Mouse (Mus musculus) embryonic facial prominence, embryonic 11.5 days (tissue): ENCODE measurements around the gene Trim50. TPM values are rescaled to one million over a fixed set of nuclear protein-coding genes. Genes with fewer than 3 reads are reported as not detected.

Experiments used
- ATAC-seq: fragments of 200-750 bp; cut with Nextera tagmentation; replicated peaks from 2 replicates; pipeline ENCODE4 v1.8.0; 2017; ENCODE audit warnings: low read depth; ENCODE audit not compliant: insufficient number of reproducible peaks, low FRiP score, low TSS enrichment
- DNase-seq: peaks from one replicate; pipeline ENCODE4 v3.0.0-alpha.2; 2015; ENCODE audit warnings: low spot score
- H3K27ac ChIP-seq: fragments of 300-500 bp; sonication (generic); replicated peaks from 2 replicates; pipeline ENCODE4 v1.5.1; 2014; ENCODE audit warnings: mild to moderate bottlenecking, low read depth, low read length, control low read depth
- H3K27me3 ChIP-seq: fragments of 300-500 bp; sonication (generic); 2 replicates; pipeline ENCODE4 v1.6.1; 2014; ENCODE audit warnings: mild to moderate bottlenecking, low read length, moderate library complexity, mixed read lengths; ENCODE audit not compliant: control insufficient read depth, insufficient read depth
- H3K36me3 ChIP-seq: fragments of 300-500 bp; sonication (generic); replicated peaks from 2 replicates; pipeline ENCODE4 v1.6.1; 2014; ENCODE audit warnings: low read depth, mild to moderate bottlenecking, low read length, moderate library complexity, mixed read lengths; ENCODE audit not compliant: control insufficient read depth, insufficient read depth
- H3K4me1 ChIP-seq: fragments of 300-500 bp; sonication (generic); 2 replicates; pipeline ENCODE4 v1.6.1; 2014; ENCODE audit warnings: low read length, mixed read lengths; ENCODE audit not compliant: control insufficient read depth, insufficient read depth
- H3K4me2 ChIP-seq: fragments of 300-500 bp; sonication (generic); 2 replicates; pipeline ENCODE4 v1.6.1; 2014; ENCODE audit warnings: low read depth, mild to moderate bottlenecking, control low read depth, low read length, moderate library complexity
- H3K4me3 ChIP-seq: fragments of 300-500 bp; sonication (generic); 2 replicates; pipeline ENCODE4 v1.5.1; 2014; ENCODE audit warnings: low read depth, low read length, control low read depth
- H3K9ac ChIP-seq: fragments of 300-500 bp; sonication (generic); replicated peaks from 2 replicates; pipeline ENCODE4 v1.6.1; 2014; ENCODE audit warnings: mild to moderate bottlenecking, control low read depth, low read length
- H3K9me3 ChIP-seq: fragments of 300-500 bp; sonication (generic); replicated peaks from 2 replicates; pipeline ENCODE4 v1.6.1; 2016; ENCODE audit warnings: mild to moderate bottlenecking, low read length, inconsistent platforms, mixed read lengths; ENCODE audit not compliant: control insufficient read depth
- WGBS: fragments of 180-500 bp; shearing (Covaris S2); extraction: QIAGEN DNeasy Blood & Tissue Kit; methylation state at CpG from one replicate; pipeline ENCODE4 v1.1.7; 2014; 5-methylcytosine and 5-hydroxymethylcytosine counted together
- microRNA-seq: library from miRNA; unstranded; fragments of <30 nt; microRNA quantifications from one replicate; pipeline ENCODE4, GENCODE M21; 2016; ENCODE audit warnings: borderline number of aligned reads
- polyA plus RNA-seq: library from polyadenylated mRNA; unstranded; fragments of >200 nt; fragmentation: Nextera tagmentation; extraction: Ambion mirVana; gene quantifications from 2 replicates; pipeline ENCODE4 v1.2.1, GENCODE M21; 2014

The Trim50 gene
- polyA plus RNA-seq, 1 experiment from 2014 or later: not detected

- WGBS: 86% methylated on average over 9 of the region's 9 CpGs
- H3K4me1 ChIP-seq: no peaks in the 10 kb centered on the region
- no peaks in the 10 kb centered on the region for H3K9me3 ChIP-seq
- no peak for ATAC-seq
- H3K27me3 ChIP-seq: no peaks in the 10 kb centered on the region
- peaks cover 4% of the 10 kb centered on the region for H3K36me3 ChIP-seq
- no peak overlapping the region for H3K27ac ChIP-seq
- DNase-seq: no peak
- H3K4me2 ChIP-seq: no peak overlapping the region
- H3K9ac ChIP-seq: no peak overlapping the region
- no peak overlapping the region for H3K4me3 ChIP-seq
These were observed 57.2 kb downstream of the Trim50 start for GRCm38 (mm10) chr5:135410266-135410665.

Small RNA genes lying within 50 kb of the gene (microRNA-seq; reads per million reads assigned to microRNA genes)
- 2.8 reads per million for gene Mir7033

Other genes starting within 250 kb of the Trim50 start
- 20.0 and 20.8 TPM in 2 replicates for gene Tbl2, start 203.6 kb upstream of the Trim50 start, polyA plus RNA-seq
- gene Bcl7b, start 185.0 kb upstream of the Trim50 start, polyA plus RNA-seq: 38.5 and 40.2 TPM in 2 replicates
- 60.2 and 65.6 TPM in 2 replicates for gene Baz1b, start 166.0 kb upstream of the Trim50 start, polyA plus RNA-seq
- 3.4 TPM in 2 replicates for gene Fzd9, start 102.1 kb upstream of the Trim50 start, polyA plus RNA-seq
- not detected in 2 replicates for gene Fkbp6, start 3.3 kb upstream of the Trim50 start, polyA plus RNA-seq
- gene Nsun5, start 16.7 kb downstream of the Trim50 start, polyA plus RNA-seq: 30.9 and 32.6 TPM in 2 replicates
- 14.6 and 15.3 TPM in 2 replicates for gene Pom121, start 41.3 kb downstream of the Trim50 start, polyA plus RNA-seq
- gene Hip1, start 191.8 kb downstream of the Trim50 start, polyA plus RNA-seq: 35.3 and 40.2 TPM in 2 replicates
- gene Ccl26, start 210.3 kb downstream of the Trim50 start, polyA plus RNA-seq: not detected in 2 replicates
- 1.4 and 1.5 TPM in 2 replicates for gene Ccl24, start 219.8 kb downstream of the Trim50 start, polyA plus RNA-seq